Mouse (Mus musculus) E14TG2a.4 (cell line): ENCODE measurements around the gene Robo1.

Experiments used
- CTCF ChIP-seq: conservative IDR thresholded peaks from 2 replicates; pipeline ENCODE4 v1.5.1; 2014; ENCODE audit warnings: low read length
- NANOG ChIP-seq: IDR thresholded peaks from 2 replicates; pipeline ENCODE4 v1.6.1; 2014; ENCODE audit warnings: borderline replicate concordance, low read length, mixed read lengths
- POU5F1 ChIP-seq: IDR thresholded peaks from 2 replicates; pipeline ENCODE4 v1.6.1; 2014; ENCODE audit warnings: low read length, borderline replicate concordance

GRCm38 (mm10) chr16:72998677-72999076 lies 690.6 kb downstream of the Robo1 start:
- no peak for TF ChIP-seq CTCF
- TF ChIP-seq NANOG, result no peak
- no peak for TF ChIP-seq POU5F1
